Mouse (Mus musculus) hindbrain, embryonic 16.5 days (tissue): ENCODE data around the gene Tada2b. TPM values are rescaled to one million over a fixed set of nuclear protein-coding genes. Genes with fewer than 3 reads are reported as not detected.

Source experiments
- ATAC-seq: fragments of 200-750 bp; cut with Nextera tagmentation; 2 replicates; pipeline ENCODE4 v1.8.0; 2017; ENCODE audit warnings: moderate TSS enrichment, moderate library complexity
- H3K27ac ChIP-seq: fragments of 300-500 bp; sonication (generic); 2 replicates; pipeline ENCODE4 v1.5.1; 2014; ENCODE audit warnings: low read depth, mild to moderate bottlenecking, control low read depth, low read length, moderate library complexity
- H3K27me3 ChIP-seq: fragments of 300-500 bp; sonication (generic); replicated peaks from 2 replicates; pipeline ENCODE4 v1.6.1; 2014; ENCODE audit warnings: low read length; ENCODE audit not compliant: control insufficient read depth, insufficient read depth
- H3K36me3 ChIP-seq: fragments of 300-500 bp; sonication (generic); 2 replicates; pipeline ENCODE4 v1.6.1; 2014; ENCODE audit warnings: mild to moderate bottlenecking, low read length, moderate library complexity, mixed read lengths; ENCODE audit not compliant: control insufficient read depth, insufficient read depth
- H3K4me1 ChIP-seq: fragments of 300-500 bp; sonication (generic); 2 replicates; pipeline ENCODE4 v1.6.1; 2014; ENCODE audit warnings: low read depth, low read length; ENCODE audit not compliant: control insufficient read depth, insufficient read depth
- H3K4me2 ChIP-seq: fragments of 300-500 bp; sonication (generic); 2 replicates; pipeline ENCODE4 v1.6.1; 2014; ENCODE audit warnings: mild to moderate bottlenecking, low read length, control low read depth, moderate library complexity
- H3K4me3 ChIP-seq: fragments of 300-500 bp; sonication (generic); 2 replicates; pipeline ENCODE4 v1.5.1; 2014; ENCODE audit warnings: mild to moderate bottlenecking, low read length, control low read depth, moderate library complexity
- H3K9ac ChIP-seq: fragments of 300-500 bp; sonication (generic); 2 replicates; pipeline ENCODE4 v1.6.1; 2014; ENCODE audit warnings: low read depth, mild to moderate bottlenecking, control low read depth, low read length, moderate library complexity
- H3K9me3 ChIP-seq: fragments of 300-500 bp; sonication (generic); 2 replicates; pipeline ENCODE4 v1.6.1; 2014; ENCODE audit warnings: mild to moderate bottlenecking, low read length, moderate library complexity; ENCODE audit not compliant: control insufficient read depth
- WGBS: fragments of 180-500 bp; shearing (Covaris S2); extraction: QIAGEN DNeasy Blood & Tissue Kit; methylation state at CpG from one replicate; pipeline ENCODE4 v1.1.7; 2014; 5-methylcytosine and 5-hydroxymethylcytosine counted together
- polyA plus RNA-seq: library from polyadenylated mRNA; unstranded; fragments of >200 nt; fragmentation: Nextera tagmentation; extraction: Ambion mirVana; gene quantifications from 2 replicates; pipeline ENCODE4 v1.2.1, GENCODE M21; 2015

The Tada2b gene
- polyA plus RNA-seq, 1 experiment from 2014 or later, result 3.6 TPM

DNA sequence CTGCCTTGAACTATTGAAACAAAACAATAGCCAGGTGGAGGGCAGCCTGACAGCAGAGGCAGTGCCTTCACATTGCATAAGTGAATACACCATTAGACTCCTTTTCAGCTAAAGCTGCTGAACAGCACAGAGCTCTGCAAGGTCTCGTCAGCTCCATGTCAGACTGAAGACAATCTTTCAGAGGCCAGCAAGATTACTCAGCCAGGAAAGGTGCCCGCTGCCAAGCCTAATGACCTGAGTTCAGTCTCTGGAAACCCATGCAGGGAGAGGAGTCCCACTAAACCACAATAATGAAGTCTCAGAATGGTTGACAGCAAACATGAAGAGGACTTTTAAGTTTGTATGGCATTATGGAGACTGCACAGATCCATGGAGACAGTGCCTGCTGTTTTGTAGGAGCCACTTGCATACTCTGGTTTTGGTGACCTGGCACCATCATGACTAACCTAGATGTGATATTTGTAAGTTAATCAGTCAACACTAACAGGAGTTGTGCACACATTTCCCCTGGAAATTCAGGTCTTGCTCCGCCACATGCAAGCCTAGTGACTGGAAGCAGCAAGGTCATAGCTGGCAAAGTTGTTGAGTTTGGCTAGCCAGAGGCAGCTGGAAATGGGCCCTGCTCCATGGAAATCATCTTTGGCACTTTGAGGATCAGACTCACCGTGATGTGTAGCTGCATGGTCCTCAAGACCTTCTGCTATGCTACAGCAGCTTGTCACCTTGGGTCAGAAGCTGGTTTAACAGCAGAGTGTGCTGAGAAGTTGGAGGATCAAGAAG lies 11.0 kb downstream of the Tada2b start:
- H3K36me3 ChIP-seq, result peaks cover 41% of the 10 kb centered on the region
- no peaks in the 10 kb centered on the region for H3K9me3 ChIP-seq
- 92% methylated on average over 4 of the region's 4 CpGs for WGBS
- H3K4me2 ChIP-seq, result no peak overlapping the region
- no peaks in the 10 kb centered on the region for H3K27me3 ChIP-seq
- H3K4me1 ChIP-seq, result no peaks in the 10 kb centered on the region
- H3K9ac ChIP-seq, result no peak overlapping the region
- H3K4me3 ChIP-seq, result no peak overlapping the region
- no peak for ATAC-seq
- no peak overlapping the region for H3K27ac ChIP-seq

DNA sequence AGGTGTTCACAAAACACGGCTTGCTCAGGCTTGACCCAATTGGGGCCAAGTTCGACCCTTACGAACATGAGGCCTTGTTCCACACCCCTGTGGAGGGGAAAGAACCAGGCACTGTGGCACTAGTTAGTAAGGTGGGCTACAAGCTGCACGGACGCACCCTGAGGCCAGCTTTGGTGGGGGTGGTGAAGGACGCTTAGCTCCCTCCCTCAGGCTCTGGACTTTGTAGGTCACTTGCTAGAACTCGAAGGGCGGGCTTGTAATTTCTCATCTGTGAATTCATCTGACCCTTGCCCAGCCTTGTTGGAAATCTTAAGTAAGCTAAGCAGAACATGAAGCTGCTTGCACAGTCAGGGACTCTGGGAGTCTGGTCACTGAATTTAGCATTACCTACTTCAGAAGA lies 12.9 kb downstream of the Tada2b start:
- WGBS, result 94% methylated on average over 8 of the region's 8 CpGs
- Histone ChIP-seq H3K27ac (no peak overlapping the region), H3K4me1 (peaks cover 4% of the 10 kb centered on the region), H3K27me3 (no peaks in the 10 kb centered on the region), H3K9ac (no peak overlapping the region), H3K9me3 (no peaks in the 10 kb centered on the region), H3K4me3 (no peak overlapping the region), H3K36me3 (peaks cover 41% of the 10 kb centered on the region), H3K4me2 (no peak overlapping the region)
- ATAC-seq, result no peak

DNA sequence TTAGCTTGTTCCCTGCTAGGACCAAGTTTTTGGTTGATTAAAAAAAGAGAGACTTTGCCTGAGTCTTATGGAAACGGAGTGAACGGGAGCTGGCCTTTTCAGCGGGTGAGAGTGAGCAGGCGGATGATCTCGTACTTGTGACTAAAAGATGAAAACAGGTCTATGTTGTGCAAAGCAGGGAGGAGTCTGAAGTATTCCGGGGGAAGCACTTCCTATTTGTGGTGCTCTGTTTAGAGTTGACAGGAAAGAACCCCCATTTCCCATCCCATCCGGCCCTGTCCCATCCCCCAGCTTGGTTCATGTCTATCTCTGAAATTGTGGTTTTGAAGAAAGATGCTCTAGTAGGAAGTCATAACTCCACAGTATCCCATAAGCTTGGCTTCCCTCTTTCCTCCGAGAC lies 18.2 kb downstream of the Tada2b start:
- peak overlapping the region; percentile 82; the same call in 1 of the 2 replicates for H3K9ac ChIP-seq
- H3K9me3 ChIP-seq, result no peaks in the 10 kb centered on the region

DNA sequence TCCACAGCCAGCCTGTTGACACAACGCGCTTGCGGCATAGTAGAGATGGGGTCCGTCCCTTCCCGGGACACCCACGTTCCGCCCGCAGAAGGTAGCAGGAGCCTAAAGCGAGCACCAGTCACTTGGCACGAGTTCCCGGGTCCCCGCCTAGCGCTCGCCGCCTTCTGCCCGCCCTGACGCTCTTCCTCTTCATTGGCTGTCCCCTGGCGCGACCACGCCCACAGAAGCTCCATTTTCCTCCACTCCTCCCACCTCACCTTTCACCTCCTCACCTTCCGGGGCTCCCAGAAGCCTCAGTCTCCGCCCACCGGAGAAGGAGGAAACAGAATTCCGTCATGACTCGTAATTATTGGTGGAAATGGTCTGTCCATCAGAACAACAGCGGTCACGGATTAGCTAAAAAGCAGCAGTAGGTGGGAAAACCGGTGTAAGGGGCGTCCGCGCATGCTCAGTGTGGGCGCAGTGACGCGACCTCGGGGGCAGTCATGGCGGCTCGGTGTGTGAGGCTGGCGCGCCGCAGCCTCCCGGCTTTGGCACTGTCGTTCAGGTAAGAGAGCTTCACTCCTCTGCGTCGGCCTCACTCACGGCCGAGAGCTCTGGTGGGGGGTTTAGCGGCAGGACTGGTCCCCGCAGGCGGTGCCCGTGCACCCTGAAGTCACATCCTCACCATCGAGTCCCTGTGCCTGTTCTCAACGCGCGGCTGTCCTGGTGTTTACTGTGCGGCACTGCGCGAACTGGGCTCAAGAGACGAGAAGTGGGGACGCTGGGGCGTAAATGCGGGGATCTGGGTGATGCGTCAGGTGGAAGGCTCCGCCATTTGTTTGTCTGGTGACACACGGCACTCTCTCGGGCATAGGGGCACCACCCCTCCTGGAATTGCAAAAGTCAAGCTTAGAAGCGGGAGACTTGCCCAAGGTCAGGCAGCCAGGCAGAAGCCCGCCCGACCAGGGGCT lies 19.1 kb downstream of the Tada2b start, which contains the start of gene Grpel1:
Gene Grpel1 (plus strand): TSS at position 290 of the 953 bp plus-strand sequence.
- Histone ChIP-seq H3K27me3 (no peaks in the 10 kb centered on the region), H3K27ac (peak within 1 kb of the TSS; percentile 79), H3K4me1 (peaks cover 16% of the 10 kb centered on the region), H3K36me3 (peaks cover 7% of the 10 kb centered on the region), H3K9me3 (no peaks in the 10 kb centered on the region), H3K9ac (peak within 1 kb of the TSS; percentile 82), H3K4me2 (peak within 1 kb of the TSS; percentile 98), H3K4me3 (peak within 1 kb of the TSS; percentile 92)
- WGBS, result under 1% methylated on average over 68 of the region's 68 CpGs
- ATAC-seq, result peak; percentile 97

More for the DNA sequence above, 18.2 kb downstream of the Tada2b start:
- Histone ChIP-seq H3K4me2 (peak overlapping the region; percentile 98), H3K4me3 (peak overlapping the region; percentile 92), H3K27ac (no peak overlapping the region), H3K4me1 (peaks cover 16% of the 10 kb centered on the region), H3K36me3 (peaks cover 16% of the 10 kb centered on the region), H3K27me3 (no peaks in the 10 kb centered on the region)
- no peak for ATAC-seq
- WGBS, result 30% methylated on average over 8 of the region's 8 CpGs

DNA sequence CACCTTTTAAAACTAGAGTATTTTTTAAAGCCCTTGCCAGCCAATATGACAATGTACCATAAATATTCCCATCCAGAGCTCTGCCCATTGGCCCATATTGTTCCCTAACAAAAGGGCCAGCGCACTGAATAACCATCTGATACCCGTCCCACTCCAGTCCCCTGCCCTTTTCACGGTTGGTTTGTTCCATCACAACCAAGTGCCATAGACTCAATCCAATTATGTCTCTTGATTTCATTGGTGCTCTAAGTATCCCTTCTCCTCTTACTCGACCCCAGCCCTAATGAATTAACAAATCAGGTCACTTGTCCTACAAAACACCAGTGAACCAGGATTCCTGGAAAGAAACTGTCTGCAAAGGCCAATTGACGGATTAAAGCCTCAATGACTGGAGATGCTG lies 20.7 kb downstream of the Tada2b start:
- peaks cover 16% of the 10 kb centered on the region for H3K4me1 ChIP-seq
- WGBS, result 26% methylated on average over 5 of the region's 5 CpGs
- H3K9me3 ChIP-seq, result no peaks in the 10 kb centered on the region
- H3K27ac ChIP-seq, result no peak overlapping the region
- no peak overlapping the region for H3K4me2 ChIP-seq
- H3K4me3 ChIP-seq, result no peak overlapping the region
- no peaks in the 10 kb centered on the region for H3K36me3 ChIP-seq
- no peaks in the 10 kb centered on the region for H3K27me3 ChIP-seq
- no peak for ATAC-seq
- no peak overlapping the region for H3K9ac ChIP-seq

GRCm38 (mm10) chr5:36462810-36463209 lies 21.3 kb downstream of the Tada2b start:
- Histone ChIP-seq H3K27ac (no peak overlapping the region), H3K9ac (no peak overlapping the region), H3K27me3 (no peaks in the 10 kb centered on the region), H3K4me2 (no peak overlapping the region), H3K4me1 (peaks cover 16% of the 10 kb centered on the region), H3K4me3 (no peak overlapping the region), H3K36me3 (no peaks in the 10 kb centered on the region), H3K9me3 (no peaks in the 10 kb centered on the region)
- ATAC-seq, result no peak
- 22% methylated on average over 7 of the region's 7 CpGs for WGBS

DNA sequence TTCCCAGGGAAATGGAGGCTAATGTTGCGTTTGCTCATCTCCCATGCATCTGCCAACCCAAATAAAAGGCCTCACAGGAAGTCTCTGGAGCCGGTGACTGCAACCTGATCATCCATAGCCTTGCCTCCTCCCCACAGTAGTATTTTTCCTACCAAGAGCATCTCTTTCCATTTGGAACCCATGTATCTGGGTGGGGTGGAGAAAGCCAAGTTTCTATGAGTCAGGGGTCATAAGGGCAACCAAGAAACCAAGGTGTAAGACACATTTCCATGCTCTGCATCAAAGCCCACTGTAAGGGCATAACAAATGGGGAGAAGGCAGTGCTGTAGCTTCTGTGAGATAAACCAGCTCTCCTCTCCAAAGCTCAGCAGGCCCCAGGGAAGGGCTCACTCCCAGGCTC lies 22.9 kb downstream of the Tada2b start:
- WGBS, result 75% methylated on average over 2 of the region's 2 CpGs
- no peak for ATAC-seq
- Histone ChIP-seq H3K4me3 (no peak overlapping the region), H3K9ac (no peak overlapping the region), H3K4me1 (peaks cover 12% of the 10 kb centered on the region), H3K27me3 (no peaks in the 10 kb centered on the region), H3K27ac (no peak overlapping the region), H3K4me2 (no peak overlapping the region), H3K9me3 (no peaks in the 10 kb centered on the region), H3K36me3 (no peaks in the 10 kb centered on the region)

- no peak overlapping the region for H3K4me2 ChIP-seq
- no peak for ATAC-seq
- H3K36me3 ChIP-seq, result no peaks in the 10 kb centered on the region
- no peak overlapping the region for H3K9ac ChIP-seq
- H3K9me3 ChIP-seq, result no peaks in the 10 kb centered on the region
- no peak overlapping the region for H3K4me3 ChIP-seq
- no peak overlapping the region for H3K27ac ChIP-seq
- H3K27me3 ChIP-seq, result no peaks in the 10 kb centered on the region
- WGBS, result 77% methylated on average over 2 of the region's 2 CpGs
- peaks cover 6% of the 10 kb centered on the region for H3K4me1 ChIP-seq
These were observed 23.4 kb downstream of the Tada2b start for GRCm38 (mm10) chr5:36460712-36461111.

GRCm38 (mm10) chr5:36458926-36459325 lies 25.2 kb downstream of the Tada2b start:
- whole genome bisulfite sequencing, result 12% methylated on average over 4 of the region's 4 CpGs
- H3K27ac ChIP-seq, result no peak overlapping the region
- H3K36me3 ChIP-seq, result no peaks in the 10 kb centered on the region
- no peaks in the 10 kb centered on the region for H3K9me3 ChIP-seq
- no peak overlapping the region for H3K4me2 ChIP-seq
- H3K27me3 ChIP-seq, result no peaks in the 10 kb centered on the region
- H3K4me1 ChIP-seq, result peaks cover under 1% of the 10 kb centered on the region; the same call in 1 of the 2 replicates
- no peak overlapping the region for H3K4me3 ChIP-seq
- H3K9ac ChIP-seq, result no peak overlapping the region
- ATAC-seq, result no peak
